Mouse (Mus musculus) ovary, postnatal 10 days (tissue): Measurements from ENCODE around the gene R3hdm1.
"Not testable (repeated sequence)": the region's sequence is repeated elsewhere in the genome, so short reads cannot be mapped to it uniquely, and the experiment has no call there.

Source experiments
- DNase-seq: peaks from one replicate; pipeline ENCODE4 v3.0.0; 2022; ENCODE audit warnings: low spot score

The R3hdm1 gene

DNA sequence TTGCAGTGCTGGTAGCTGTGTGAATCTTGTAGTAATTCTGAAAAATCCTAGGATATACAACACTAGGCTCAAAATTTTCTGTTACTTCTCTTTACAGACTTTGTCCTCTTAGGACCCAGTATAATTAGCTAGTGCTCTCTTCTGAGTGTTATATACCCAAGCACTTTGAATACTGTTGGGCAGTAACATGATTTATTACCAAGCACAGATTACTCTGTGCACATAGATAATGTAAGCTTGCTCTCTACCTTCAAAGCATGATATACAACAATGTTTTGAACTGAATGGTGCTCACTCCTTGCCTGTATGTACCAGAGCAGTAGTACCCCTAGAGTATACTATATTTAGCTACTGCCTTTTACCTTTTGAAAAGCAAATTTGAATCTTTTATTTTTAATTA, 33.1 kb downstream of the R3hdm1 start:
- DNase-seq: not testable (repeated sequence)

DNA sequence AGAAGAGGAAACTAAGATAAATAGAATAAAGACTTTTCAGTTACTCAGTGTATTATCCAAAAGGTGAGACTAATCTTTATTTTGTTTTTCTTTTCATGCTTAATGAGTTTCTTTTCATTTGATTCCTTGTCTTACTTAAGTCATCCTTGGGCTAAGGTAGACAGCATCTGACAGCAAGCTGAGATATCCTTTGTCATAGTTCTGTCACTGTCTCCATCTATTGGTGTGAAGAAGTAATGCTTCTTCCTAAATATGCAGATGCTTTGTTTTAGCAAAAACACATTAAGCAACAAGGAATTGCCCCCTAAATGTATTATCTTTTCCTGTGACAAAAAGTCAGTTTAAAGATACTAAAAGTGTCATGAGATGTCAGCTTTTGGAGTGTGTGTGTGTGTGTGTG, 37.9 kb downstream of the R3hdm1 start:
- no peak for DNase-seq

DNA sequence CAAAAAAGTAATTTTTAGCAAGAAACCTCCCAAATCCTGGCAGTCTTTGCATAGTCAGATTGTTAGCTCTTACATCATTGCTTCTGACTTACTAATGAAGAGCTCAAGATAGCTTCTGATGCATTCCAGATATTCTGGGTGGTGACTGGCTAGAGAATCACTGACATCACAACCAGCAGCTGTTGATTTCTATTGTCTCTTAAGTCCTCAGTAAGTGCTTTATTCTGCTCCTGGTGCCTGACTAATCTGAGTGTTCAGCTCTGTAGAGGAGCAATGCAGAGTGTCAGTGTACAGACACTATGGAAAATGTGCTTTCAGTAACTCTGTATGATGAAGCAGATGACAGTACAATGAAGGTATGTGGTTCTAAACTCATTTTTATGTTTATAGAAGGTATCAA, 38.6 kb downstream of the R3hdm1 start:
- no peak for DNase-seq

DNA sequence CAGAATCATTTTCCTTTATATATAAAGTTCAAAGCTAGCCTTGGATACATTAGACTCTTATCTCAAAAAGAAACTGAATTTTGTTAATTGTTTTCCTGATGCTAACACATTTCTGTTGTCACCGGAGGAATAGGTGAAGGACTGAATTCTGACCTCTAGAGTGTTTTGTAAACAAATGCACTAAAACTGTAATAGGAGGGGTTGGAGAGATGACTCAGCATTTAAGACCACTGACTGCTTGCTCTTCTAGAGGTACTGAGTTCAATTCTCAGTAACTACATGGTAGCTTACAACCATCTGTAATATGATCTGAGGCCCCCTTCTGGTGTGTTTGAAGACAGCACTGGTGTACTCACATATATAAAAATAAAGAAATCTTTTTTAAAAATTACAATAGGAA, 63.9 kb downstream of the R3hdm1 start:
- DNase-seq: no peak

DNA sequence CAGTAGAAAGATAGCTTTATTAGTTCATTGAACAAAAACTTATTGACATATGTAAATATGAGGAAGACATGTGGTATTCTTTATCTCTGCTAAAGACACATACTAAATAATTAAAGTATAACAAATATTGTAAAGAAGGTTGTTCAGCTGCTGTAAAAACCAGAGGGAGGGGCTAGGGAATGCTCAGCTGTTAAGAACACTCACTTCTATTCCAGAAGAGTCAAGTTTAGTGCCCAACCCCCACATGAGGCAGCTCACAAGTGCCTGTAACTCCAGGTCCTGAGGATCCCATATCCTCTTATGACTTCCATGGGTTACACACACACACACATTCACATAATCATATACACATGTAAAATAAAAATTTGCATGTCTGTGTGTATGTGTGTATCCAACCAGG, 67.0 kb downstream of the R3hdm1 start:
- DNase-seq: no peak

DNA sequence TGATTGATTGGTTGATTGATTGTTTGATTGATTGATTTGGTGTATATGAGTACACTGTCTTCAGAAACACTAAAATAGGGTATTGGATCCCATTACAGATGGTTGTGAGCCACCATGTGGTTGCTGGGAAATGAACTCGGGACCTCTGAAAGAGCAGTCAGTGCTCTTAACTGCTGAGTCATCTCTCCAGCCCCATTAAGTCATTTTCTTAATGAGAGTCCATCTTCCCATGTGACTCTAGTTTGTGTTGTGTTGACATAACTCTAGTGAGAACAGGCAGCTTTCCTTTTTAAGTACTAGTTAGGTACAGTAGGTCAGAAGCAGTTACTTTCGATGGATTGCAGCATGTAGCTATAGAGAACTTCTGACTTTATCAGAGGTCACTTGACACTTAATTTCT, 88.3 kb downstream of the R3hdm1 start:
- no peak for DNase-seq

DNA sequence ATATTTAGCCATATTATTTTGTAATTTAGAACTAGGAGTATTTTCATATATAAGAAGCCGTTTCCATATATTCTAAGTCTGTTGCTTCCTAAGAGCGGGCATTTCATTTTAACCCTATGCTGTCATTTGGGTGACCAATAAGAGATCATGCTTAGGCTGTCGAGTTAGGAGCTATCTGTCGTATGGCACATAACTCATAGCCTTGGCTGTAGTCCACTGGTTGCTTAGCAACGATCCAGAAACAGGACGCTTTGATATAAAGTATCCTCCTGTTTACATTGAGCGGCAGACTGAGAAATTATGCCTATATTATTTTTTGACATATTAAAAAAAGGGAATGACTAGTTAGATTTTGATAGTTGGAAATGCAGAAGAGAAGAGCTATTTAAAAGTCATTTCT, 89.3 kb downstream of the R3hdm1 start:
- no peak for DNase-seq

DNA sequence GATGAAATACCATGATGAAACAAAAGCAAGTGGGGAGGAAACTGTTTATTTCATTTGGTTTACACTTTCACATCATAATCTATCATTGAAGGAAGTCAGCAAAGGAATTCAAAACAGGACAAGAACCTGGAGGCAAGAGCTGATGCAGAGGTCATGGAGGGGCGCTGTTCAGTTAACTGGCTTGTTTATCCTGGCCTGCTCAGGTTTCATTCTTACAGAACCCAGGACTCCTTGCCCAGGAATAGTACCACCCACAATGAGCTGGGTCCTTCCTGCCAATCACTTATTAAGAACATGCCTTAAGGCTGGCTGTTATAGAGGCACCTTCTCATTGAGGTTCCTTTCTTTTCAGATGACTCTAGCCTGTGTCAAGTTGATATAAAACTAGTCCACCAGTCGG, 90.9 kb downstream of the R3hdm1 start:
- no peak for DNase-seq

DNA sequence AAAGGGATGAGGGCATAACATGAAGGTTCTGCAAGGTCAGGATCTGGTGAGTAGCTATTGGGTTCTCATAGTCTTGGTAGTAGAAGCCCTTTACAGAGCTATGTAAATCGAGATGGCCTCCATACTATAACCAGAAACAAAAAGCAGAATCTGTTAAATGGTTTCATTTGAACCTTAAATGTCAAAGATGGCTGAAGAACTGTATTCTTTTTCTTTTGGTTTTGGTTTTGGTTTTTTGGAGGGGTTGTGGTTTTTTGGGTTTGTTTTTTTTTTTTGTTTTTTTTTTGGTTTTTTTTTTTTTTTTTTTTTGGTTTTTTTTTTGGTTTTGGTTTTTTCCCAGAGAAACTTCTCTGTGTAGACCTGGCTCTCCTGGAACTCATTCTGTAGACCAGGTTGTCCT, 94.3 kb downstream of the R3hdm1 start:
- no peak for DNase-seq

DNA sequence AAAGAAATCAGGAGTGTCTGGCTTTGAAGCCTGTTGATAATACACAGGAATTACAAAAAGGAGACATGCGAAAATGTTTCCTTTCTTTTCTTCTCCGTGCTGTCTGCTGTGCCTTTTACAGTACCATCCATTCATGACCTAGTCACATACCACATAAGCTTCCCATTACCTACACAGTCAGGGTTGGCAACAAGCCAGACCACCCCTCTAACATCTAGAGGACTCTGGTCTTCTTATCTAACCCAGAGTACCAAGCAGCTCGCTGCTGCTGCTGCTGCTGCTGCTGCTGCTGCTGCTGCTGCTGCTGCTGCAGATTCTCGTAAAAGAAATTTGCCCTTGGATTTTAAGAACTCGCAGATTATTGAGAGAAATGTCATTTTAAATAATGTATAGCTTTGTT, 110.2 kb downstream of the R3hdm1 start:
- DNase-seq: no peak

DNA sequence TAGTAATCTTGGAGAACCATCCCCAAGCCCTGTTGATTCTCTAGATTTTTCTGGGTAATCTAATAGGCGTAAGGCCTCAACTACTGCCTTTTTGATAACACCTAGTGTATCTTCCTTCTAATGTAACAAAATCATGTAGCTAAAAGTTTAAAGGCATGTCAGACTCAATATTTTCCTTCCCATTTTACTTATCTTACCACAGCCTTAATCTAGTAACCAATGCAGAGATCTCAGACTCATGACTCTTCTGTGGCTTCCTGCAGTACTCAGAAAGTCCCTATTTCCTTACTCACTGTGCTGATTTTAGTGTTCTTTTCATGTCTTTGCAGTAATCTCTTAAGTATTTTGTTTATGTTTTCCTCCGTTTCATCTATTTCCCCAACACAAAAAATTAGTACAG, 118.8 kb downstream of the R3hdm1 start:
- no peak for DNase-seq

DNA sequence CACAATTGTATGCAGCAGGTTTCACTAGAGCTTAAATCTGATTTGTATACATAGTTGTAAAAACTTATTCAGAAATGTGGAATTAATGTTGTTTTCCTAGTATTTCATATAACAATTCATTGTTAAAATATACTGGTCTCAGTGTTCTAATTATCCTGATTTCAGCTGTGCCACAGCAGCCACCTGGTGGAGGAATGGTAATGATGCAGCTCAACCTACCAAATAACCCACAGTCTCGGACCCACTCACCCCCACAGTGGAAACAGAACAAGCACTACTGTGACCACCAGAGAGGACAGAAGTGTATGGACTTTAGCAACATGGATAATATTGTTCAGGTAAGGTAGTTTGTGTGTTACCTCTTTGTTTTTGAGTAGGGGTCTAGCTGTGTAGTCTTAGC, 120.2 kb downstream of the R3hdm1 start:
- no peak for DNase-seq

DNA sequence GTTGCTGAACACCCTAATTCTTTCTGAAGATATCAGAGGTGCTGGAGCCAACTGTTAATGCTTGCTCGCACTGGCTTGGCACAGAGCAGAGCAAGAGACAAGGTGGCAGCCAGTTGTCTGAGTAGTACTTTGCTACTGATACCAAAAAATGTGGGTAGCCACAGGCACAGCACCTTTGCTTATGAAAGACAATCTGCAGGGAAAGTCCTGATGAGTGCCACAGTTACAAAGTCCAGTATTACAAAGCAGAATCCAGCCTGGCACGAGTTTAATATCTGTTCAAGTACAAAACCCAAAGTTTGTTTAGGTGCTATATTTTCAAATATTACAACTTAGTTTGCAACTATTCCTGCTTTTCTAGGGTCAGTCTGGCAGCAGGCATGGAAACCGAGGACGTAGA, 132.1 kb downstream of the R3hdm1 start:
- DNase-seq: no peak

DNA sequence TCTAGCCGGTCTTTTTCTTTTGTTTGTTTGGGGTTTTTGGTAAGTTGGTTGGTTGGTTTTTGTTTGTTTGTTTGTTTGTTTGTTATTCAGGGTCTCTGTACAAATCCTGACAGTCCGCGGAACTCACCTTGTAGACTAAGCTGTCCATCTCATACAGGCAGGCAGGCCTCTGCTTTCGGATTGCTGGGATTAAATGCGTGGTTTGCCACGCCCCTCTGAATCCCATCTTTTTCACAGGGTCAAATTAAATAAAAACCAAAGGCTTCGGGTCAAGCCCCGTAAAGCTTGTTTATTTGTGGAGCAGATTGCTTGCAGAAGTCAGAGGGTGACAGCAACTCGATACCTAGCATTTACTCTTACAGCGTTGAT, 140.5 kb downstream of the R3hdm1 start, which contains the start of gene Ubxn4:
Gene Ubxn4, plus strand, starts transcription at position 338 of the 369 bp plus-strand sequence.
- no peak for DNase-seq

DNA sequence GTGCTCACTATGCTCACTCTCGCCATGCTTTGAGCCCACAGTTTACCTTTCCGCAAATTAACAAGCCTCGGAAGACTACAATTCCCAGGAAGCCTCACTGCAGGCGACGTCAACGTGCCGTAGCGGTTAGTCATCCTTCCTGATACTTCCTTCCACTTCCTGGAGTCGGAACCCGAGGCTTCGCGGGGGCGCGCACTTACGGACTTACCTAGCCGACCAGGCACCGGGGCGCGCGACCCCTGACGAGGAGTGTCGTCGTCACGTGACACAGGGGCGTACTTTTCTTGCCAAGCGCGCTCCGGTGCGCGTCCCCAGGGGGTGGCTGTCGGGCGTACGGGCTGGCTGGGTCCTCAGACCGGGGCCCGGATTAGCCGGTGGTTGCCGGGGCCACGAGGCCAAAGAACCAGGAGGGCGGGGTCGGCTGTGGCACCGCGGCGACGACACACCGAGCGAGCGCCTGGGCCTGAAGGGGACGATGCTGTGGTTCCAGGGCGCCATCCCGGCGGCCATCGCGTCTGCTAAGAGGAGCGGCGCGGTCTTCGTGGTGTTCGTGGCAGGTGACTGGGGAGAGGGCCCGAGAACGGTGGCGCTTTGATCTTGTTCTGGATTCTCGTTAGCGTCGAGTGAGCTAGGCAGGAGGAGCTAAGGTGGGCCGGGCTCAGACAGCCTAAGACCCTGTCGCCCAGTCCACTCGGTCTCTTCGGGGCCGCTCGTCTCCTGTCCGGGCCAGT, 141.1 kb downstream of the R3hdm1 start:
- DNase-seq: peak; percentile 82

DNA sequence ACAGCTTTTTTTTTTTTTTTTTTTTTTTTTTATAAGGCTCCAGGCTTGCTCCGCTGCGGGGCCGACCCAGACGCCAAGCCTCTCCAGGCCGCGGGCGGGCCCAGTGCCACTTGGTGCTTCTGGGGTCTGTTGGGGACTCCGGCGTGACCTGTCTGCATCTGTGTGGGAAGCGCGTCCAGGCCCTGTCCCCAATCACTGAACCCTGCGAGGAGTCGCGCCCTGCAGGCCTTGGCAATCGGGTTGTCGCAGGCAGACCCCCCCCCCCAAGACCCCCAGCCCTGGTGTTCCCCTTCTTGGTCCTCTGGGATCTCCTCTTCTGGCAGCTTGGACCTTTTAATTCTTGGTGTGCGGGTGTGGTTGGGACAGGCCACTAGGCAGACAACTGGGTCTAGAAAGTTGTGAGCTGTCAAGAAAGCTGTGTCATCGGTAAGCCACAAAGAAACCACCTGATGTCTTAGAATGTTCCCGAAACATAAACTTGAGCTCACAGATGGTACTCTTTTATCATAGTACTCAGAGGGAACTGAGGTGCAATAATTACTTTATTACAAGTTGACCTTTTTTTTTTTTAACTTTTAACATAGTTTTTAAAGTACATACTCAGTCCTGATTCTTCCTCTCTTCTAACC, 141.7 kb downstream of the R3hdm1 start:
- DNase-seq: no peak

DNA sequence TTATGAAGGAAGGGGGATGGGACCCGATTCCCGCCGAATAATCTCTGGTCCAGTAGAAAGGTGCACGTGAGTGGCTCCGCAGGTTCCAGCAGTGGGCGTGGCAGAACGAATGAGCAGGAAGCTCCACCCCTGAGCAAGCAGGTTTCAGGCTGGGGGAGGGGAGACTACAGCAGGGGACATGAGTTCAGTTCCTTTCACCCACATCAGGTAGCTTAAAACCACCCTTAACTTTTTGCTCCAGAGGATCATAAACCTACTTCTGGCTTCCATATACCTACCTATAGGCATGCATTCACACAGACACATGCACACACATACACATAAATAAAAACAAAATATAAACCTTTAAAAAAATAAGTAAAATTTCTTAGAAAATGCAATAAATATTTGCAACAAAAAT, 164.0 kb downstream of the R3hdm1 start:
- DNase-seq: not testable (repeated sequence)

DNA sequence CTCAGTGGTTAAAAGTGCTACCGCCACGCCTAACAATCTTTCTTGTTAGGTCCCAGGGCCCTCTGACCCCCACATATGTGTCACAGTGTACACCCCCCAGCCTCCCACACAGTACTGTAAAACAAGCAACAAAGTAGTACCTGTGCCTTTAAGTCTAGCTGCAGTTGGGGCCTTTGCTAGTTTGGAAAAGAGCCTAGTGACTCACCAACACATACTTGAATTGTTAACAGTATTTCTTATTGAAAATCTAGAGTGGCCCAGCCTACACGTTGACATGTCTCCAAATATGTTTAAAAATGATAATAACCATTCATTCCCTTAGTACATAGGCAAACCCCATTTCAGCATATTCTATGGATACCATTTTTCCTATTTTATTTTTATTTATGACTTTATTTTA, 167.6 kb downstream of the R3hdm1 start:
- no peak for DNase-seq

DNA sequence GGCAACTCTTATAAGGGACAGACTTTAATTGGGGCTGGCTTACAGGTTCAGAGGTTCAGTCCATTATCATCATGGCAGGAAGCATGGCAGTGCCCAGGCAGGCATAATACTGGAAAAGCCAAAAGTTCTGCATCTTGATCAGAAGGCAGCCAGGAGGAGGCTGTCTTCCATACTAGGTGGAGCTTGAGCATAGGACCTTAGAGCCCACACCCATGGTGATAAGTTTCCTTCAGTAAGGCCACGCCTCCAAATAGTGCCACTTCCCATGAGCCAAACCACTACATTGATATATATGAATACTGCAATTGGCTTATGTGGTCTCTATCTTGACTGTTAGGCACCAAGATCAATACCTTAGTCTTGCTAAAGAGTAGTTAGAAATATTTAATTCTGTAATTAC, 172.8 kb downstream of the R3hdm1 start:
- DNase-seq: no peak

DNA sequence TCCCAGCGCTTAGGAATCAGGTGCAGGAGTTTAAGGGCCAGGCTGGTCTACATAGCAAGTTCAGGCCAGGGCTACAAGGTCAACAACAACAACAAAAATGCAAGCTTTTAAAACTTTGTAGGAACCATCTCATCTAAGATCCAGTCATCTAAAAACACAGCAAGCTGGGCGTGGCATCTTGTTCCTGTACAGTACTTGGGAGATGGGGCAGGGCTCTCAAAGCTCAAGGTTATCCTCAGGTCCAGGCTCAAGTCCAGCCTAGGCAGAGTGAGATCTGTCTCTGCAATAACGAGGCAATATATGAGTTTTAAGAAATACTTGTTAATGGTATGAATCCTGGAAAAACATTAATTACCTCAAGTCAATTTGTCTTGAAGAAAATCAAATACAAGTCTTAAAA, 175.5 kb downstream of the R3hdm1 start:
- DNase-seq: no peak

DNA sequence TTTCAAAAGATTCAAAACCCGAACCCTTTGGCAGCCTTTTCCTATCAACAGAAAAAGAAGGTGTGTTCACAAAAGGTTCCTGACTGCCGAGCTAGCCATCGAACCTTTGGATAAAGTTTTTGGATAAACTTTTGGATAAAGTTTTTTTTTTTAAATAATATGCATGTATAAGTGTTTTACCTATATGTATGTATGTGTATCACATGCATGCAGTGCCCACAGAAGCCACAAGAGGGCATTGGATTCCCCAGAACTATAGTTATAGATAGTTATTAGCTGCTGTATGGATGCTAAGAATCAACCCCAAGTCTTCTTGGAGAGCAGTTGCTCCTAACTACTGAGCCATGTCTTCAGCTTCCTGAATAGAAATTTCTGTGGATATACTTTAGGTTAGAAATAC, 178.7 kb downstream of the R3hdm1 start:
- DNase-seq: no peak

DNA sequence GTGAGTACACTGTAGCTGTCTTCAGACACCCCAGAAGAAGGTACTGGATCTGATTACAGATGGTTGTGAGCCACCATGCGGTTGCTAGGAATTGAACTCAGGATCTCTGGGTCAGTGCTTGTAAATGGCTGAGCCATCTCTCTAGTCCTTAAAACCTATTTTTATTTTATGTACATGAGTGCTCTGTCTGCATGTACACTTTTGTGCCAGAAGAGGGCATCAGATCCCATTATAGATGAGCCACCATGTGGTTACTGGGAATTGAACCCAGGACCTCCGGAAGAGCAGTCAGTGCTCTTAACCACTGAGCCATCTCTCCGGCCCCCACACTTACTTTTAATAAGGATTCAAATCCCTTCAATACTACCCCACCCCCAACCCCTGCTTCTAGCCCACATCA, 179.8 kb downstream of the R3hdm1 start:
- DNase-seq: no peak

DNA sequence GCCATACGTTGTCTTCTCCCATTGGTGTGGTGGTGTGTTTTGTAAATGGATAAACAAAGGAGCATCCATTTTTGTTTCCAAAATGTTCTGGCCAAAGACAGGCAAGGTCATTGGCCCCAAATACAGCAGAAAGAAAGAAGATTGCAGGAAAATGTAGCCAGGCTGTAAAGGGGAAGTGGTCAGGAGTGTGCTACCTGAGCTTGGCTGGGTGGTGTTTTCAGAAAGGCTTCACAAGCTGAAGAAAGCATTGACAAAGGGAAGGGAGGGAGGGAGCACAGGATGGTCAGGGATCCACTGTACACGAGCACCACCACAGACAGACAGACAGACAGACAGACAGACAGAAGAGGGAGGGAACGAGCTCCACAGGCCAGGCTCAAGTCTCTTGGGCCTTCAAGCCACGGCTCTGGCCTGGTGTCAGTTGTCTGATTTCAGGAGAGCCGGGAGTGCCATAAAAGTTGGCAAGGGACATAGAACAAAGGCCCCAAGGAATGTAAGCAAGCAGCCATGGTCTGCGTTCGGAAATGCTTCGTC, 181.1 kb downstream of the R3hdm1 start:
- DNase-seq: no peak

DNA sequence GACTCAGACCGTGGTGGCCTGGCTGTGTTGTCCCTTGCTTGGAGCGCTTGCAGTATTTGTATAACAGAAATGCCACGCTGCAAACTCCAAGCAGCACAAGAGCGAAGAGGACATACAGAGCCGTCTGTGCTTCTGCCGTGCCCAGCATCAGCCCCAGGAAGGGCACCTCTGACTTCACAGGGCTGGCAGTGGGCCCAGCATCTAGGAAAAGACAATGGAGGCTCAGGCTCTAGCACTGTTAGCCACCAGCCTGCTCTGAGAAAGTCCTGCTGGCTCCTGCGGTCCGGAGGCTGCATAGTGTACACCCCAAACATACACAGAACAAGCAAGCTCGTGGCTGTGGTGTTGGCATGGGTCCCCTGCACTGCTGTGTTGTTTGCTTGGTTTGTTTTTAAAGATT, 182.0 kb downstream of the R3hdm1 start:
- DNase-seq: no peak
